Mouse (Mus musculus): ENCODE measurements at regions not wholly inside any gene's neighbourhood (a gene's known extent, or its start where the extent isn't known, plus 50 kb on each side); places are given as distances from the start of the nearest gene placed in this dataset.

GRCm38 (mm10) chr14:105950924-105951323, 54.3 kb upstream of the Spry2 start:
- Histone ChIP-seq H3K9ac (ENCODE audit: low read length) (no peak overlapping the region), H3K9me3 (ENCODE audit: control insufficient read depth, low read length) (no peaks in the 10 kb centered on the region), H3K4me2 (ENCODE audit: low read depth, low read length) (no peak overlapping the region), H3K27me3 (ENCODE audit: control insufficient read depth, insufficient read depth, low read depth, low read length) (no peaks in the 10 kb centered on the region), H3K27ac (ENCODE audit: low read length) (no peak overlapping the region), H3K36me3 (ENCODE audit: control insufficient read depth, insufficient read depth, low read length) (no peaks in the 10 kb centered on the region), H3K4me1 (replicated peaks; ENCODE audit: control insufficient read depth, insufficient read depth, low read length) (no peaks in the 10 kb centered on the region), H3K4me3 (ENCODE audit: low read length) (no peak overlapping the region)
- ATAC-seq (ENCODE audit: low read depth), result peak; percentile 61
- 77% methylated on average over 3 of the region's 3 CpGs for WGBS

- ATAC-seq (ENCODE audit: low read depth), result no peak
- no peak overlapping the region for H3K4me2 ChIP-seq (ENCODE audit: low read depth, low read length)
These were observed 58.5 kb upstream of the Spry2 start for GRCm38 (mm10) chr14:105955082-105955481.

GRCm38 (mm10) chr14:105956796-105957195, 60.2 kb upstream of the Spry2 start:
- H3K4me2 ChIP-seq (ENCODE audit: low read depth, low read length), result no peak overlapping the region
- 70% methylated on average over 4 of the region's 4 CpGs for WGBS
- H3K9ac ChIP-seq (ENCODE audit: low read length), result no peak overlapping the region
- H3K4me1 ChIP-seq (replicated peaks; ENCODE audit: control insufficient read depth, insufficient read depth, low read length), result no peaks in the 10 kb centered on the region
- H3K9me3 ChIP-seq (ENCODE audit: control insufficient read depth, low read length), result no peaks in the 10 kb centered on the region
- H3K27ac ChIP-seq (ENCODE audit: low read length), result no peak overlapping the region
- H3K36me3 ChIP-seq (ENCODE audit: control insufficient read depth, insufficient read depth, low read length), result no peaks in the 10 kb centered on the region
- H3K27me3 ChIP-seq (ENCODE audit: control insufficient read depth, insufficient read depth, low read depth, low read length), result no peaks in the 10 kb centered on the region
- H3K4me3 ChIP-seq (ENCODE audit: low read length), result no peak overlapping the region
- ATAC-seq (ENCODE audit: low read depth), result no peak

More at GRCm38 (mm10) chr14:105955082-105955481, 58.5 kb upstream of the Spry2 start:
- no peaks in the 10 kb centered on the region for H3K36me3 ChIP-seq (ENCODE audit: control insufficient read depth, insufficient read depth, low read length)
- H3K27me3 ChIP-seq (ENCODE audit: control insufficient read depth, insufficient read depth, low read depth, low read length), result no peaks in the 10 kb centered on the region
- H3K9ac ChIP-seq (ENCODE audit: low read length), result no peak overlapping the region
- H3K27ac ChIP-seq (ENCODE audit: low read length), result no peak overlapping the region
- no peaks in the 10 kb centered on the region for H3K9me3 ChIP-seq (ENCODE audit: control insufficient read depth, low read length)
- 90% methylated on average over 11 of the region's 11 CpGs for WGBS
- no peaks in the 10 kb centered on the region for H3K4me1 ChIP-seq (replicated peaks; ENCODE audit: control insufficient read depth, insufficient read depth, low read length)
- no peak overlapping the region for H3K4me3 ChIP-seq (ENCODE audit: low read length)

- no peak overlapping the region for H3K27ac ChIP-seq (ENCODE audit: low read length)
- H3K4me2 ChIP-seq (ENCODE audit: low read depth, low read length), result 0 out of 2 replicates have a peak overlapping the region, but pooled peaks have one; percentile 7
- H3K4me3 ChIP-seq (ENCODE audit: low read length), result no peak overlapping the region
- WGBS, result 44% methylated on average over 7 of the region's 7 CpGs
- H3K4me1 ChIP-seq (replicated peaks; ENCODE audit: control insufficient read depth, insufficient read depth, low read length), result no peaks in the 10 kb centered on the region
- H3K9me3 ChIP-seq (ENCODE audit: control insufficient read depth, low read length), result no peaks in the 10 kb centered on the region
- H3K9ac ChIP-seq (ENCODE audit: low read length), result no peak overlapping the region
- H3K36me3 ChIP-seq (ENCODE audit: control insufficient read depth, insufficient read depth, low read length), result no peaks in the 10 kb centered on the region
- no peak for ATAC-seq (ENCODE audit: low read depth)
- H3K27me3 ChIP-seq (ENCODE audit: control insufficient read depth, insufficient read depth, low read depth, low read length), result no peaks in the 10 kb centered on the region
These were observed 61.4 kb upstream of the Spry2 start for GRCm38 (mm10) chr14:105958005-105958404.

GRCm38 (mm10) chr14:105979544-105980323, 83.1 kb upstream of the Spry2 start:
- no peaks in the 10 kb centered on the region for H3K9me3 ChIP-seq (ENCODE audit: control insufficient read depth, low read length)
- no peaks in the 10 kb centered on the region for H3K27me3 ChIP-seq (ENCODE audit: control insufficient read depth, insufficient read depth, low read depth, low read length)
- peak overlapping the region; percentile 48 for H3K27ac ChIP-seq (ENCODE audit: low read length)
- H3K4me1 ChIP-seq (replicated peaks; ENCODE audit: control insufficient read depth, insufficient read depth, low read length), result 0 out of 2 replicates have a peak, but pooled peaks cover 3% of the 10 kb centered on the region
- peak overlapping the region; percentile 27 for H3K4me2 ChIP-seq (ENCODE audit: low read depth, low read length)
- no peak overlapping the region for H3K4me3 ChIP-seq (ENCODE audit: low read length)
- H3K36me3 ChIP-seq (ENCODE audit: control insufficient read depth, insufficient read depth, low read length), result no peaks in the 10 kb centered on the region
- no peak overlapping the region for H3K9ac ChIP-seq (ENCODE audit: low read length)
- WGBS, result 42% methylated on average over 15 of the region's 15 CpGs
- peak; percentile 93 for ATAC-seq (ENCODE audit: low read depth)

GRCm38 (mm10) chr14:105980324-105980680, 83.7 kb upstream of the Spry2 start:
- H3K27ac ChIP-seq (ENCODE audit: low read length), result peak overlapping the region; percentile 35; the same call in 1 of the 2 replicates
- no peaks in the 10 kb centered on the region for H3K9me3 ChIP-seq (ENCODE audit: control insufficient read depth, low read length)
- H3K27me3 ChIP-seq (ENCODE audit: control insufficient read depth, insufficient read depth, low read depth, low read length), result no peaks in the 10 kb centered on the region
- no peak overlapping the region for H3K9ac ChIP-seq (ENCODE audit: low read length)
- H3K4me1 ChIP-seq (replicated peaks; ENCODE audit: control insufficient read depth, insufficient read depth, low read length), result 0 out of 2 replicates have a peak, but pooled peaks cover 3% of the 10 kb centered on the region
- 28% methylated on average over 5 of the region's 5 CpGs for WGBS
- ATAC-seq (ENCODE audit: low read depth), result no peak
- no peak overlapping the region for H3K4me3 ChIP-seq (ENCODE audit: low read length)
- H3K36me3 ChIP-seq (ENCODE audit: control insufficient read depth, insufficient read depth, low read length), result no peaks in the 10 kb centered on the region
- no peak overlapping the region for H3K4me2 ChIP-seq (ENCODE audit: low read depth, low read length)

GRCm38 (mm10) chr14:105987341-105987882, 90.8 kb upstream of the Spry2 start:
- H3K27ac ChIP-seq (ENCODE audit: low read length), result no peak overlapping the region
- no peaks in the 10 kb centered on the region for H3K4me1 ChIP-seq (replicated peaks; ENCODE audit: control insufficient read depth, insufficient read depth, low read length)
- no peak overlapping the region for H3K9ac ChIP-seq (ENCODE audit: low read length)
- no peaks in the 10 kb centered on the region for H3K27me3 ChIP-seq (ENCODE audit: control insufficient read depth, insufficient read depth, low read depth, low read length)
- no peak for ATAC-seq (ENCODE audit: low read depth)
- H3K36me3 ChIP-seq (ENCODE audit: control insufficient read depth, insufficient read depth, low read length), result no peaks in the 10 kb centered on the region
- 89% methylated on average over 4 of the region's 4 CpGs for WGBS
- H3K9me3 ChIP-seq (ENCODE audit: control insufficient read depth, low read length), result no peaks in the 10 kb centered on the region
- no peak overlapping the region for H3K4me2 ChIP-seq (ENCODE audit: low read depth, low read length)
- H3K4me3 ChIP-seq (ENCODE audit: low read length), result no peak overlapping the region

GRCm38 (mm10) chr14:105988738-105989137, 92.1 kb upstream of the Spry2 start:
- Histone ChIP-seq H3K36me3 (ENCODE audit: control insufficient read depth, insufficient read depth, low read length) (no peaks in the 10 kb centered on the region), H3K27me3 (ENCODE audit: control insufficient read depth, insufficient read depth, low read depth, low read length) (no peaks in the 10 kb centered on the region), H3K9me3 (ENCODE audit: control insufficient read depth, low read length) (no peaks in the 10 kb centered on the region), H3K9ac (ENCODE audit: low read length) (no peak overlapping the region), H3K4me2 (ENCODE audit: low read depth, low read length) (no peak overlapping the region), H3K27ac (ENCODE audit: low read length) (no peak overlapping the region), H3K4me3 (ENCODE audit: low read length) (no peak overlapping the region), H3K4me1 (replicated peaks; ENCODE audit: control insufficient read depth, insufficient read depth, low read length) (0 out of 2 replicates have a peak, but pooled peaks cover 3% of the 10 kb centered on the region)
- ATAC-seq (ENCODE audit: low read depth), result no peak

- Histone ChIP-seq H3K4me2 (ENCODE audit: low read depth, low read length) (no peak overlapping the region), H3K36me3 (ENCODE audit: control insufficient read depth, insufficient read depth, low read length) (no peaks in the 10 kb centered on the region), H3K27ac (ENCODE audit: low read length) (no peak overlapping the region), H3K27me3 (ENCODE audit: control insufficient read depth, insufficient read depth, low read depth, low read length) (no peaks in the 10 kb centered on the region), H3K4me1 (replicated peaks; ENCODE audit: control insufficient read depth, insufficient read depth, low read length) (0 out of 2 replicates have a peak, but pooled peaks cover 3% of the 10 kb centered on the region), H3K9me3 (ENCODE audit: control insufficient read depth, low read length) (no peaks in the 10 kb centered on the region), H3K9ac (ENCODE audit: low read length) (no peak overlapping the region), H3K4me3 (ENCODE audit: low read length) (no peak overlapping the region)
- no peak for ATAC-seq (ENCODE audit: low read depth)
- WGBS, result 33% methylated on average over 3 of the region's 3 CpGs
These were observed 96.5 kb upstream of the Spry2 start for GRCm38 (mm10) chr14:105993124-105993523.
